Mouse (Mus musculus) megakaryocyte, embryonic 14.5 days (primary cell): ENCODE data around the gene Rasgef1b. TPM values are rescaled to one million over a fixed set of nuclear protein-coding genes. Genes with fewer than 3 reads are reported as not detected.

Source experiments
- H3K27me3 ChIP-seq: replicated peaks from 2 replicates; pipeline ENCODE3; 2012; ENCODE audit warnings: inconsistent platforms
- H3K36me3 ChIP-seq: replicated peaks from 2 replicates; pipeline ENCODE3; 2012; ENCODE audit warnings: low read length, inconsistent platforms, mixed read lengths
- H3K4me1 ChIP-seq: 2 replicates; pipeline ENCODE4 v1.6.1; 2012; ENCODE audit warnings: inconsistent platforms
- H3K4me3 ChIP-seq: replicated peaks from 2 replicates; pipeline ENCODE3; 2012; ENCODE audit warnings: moderate library complexity, mild to moderate bottlenecking, inconsistent platforms
- H3K9me3 ChIP-seq: 2 replicates; pipeline ENCODE4 v1.6.1; 2012; ENCODE audit warnings: inconsistent platforms
- FLI1 ChIP-seq: IDR thresholded peaks from 2 replicates; pipeline ENCODE4 v1.6.1; 2012; ENCODE audit warnings: low read length, inconsistent platforms, mixed read lengths
- GATA1 ChIP-seq: IDR thresholded peaks from 3 replicates; pipeline ENCODE4 v1.6.1; 2012; ENCODE audit warnings: mixed read lengths, low read length, inconsistent platforms, borderline replicate concordance
- polyA plus RNA-seq: library from polyadenylated mRNA; stranded (reverse); fragments of >175 nt; gene quantifications from 2 replicates; pipeline ENCODE4 v1.2.3, GENCODE M21; 2012; ENCODE audit warnings: low replicate concordance; ENCODE audit not compliant: insufficient read depth

Gene Rasgef1b
- polyA plus RNA-seq, 1 experiment: 2.9 TPM

DNA sequence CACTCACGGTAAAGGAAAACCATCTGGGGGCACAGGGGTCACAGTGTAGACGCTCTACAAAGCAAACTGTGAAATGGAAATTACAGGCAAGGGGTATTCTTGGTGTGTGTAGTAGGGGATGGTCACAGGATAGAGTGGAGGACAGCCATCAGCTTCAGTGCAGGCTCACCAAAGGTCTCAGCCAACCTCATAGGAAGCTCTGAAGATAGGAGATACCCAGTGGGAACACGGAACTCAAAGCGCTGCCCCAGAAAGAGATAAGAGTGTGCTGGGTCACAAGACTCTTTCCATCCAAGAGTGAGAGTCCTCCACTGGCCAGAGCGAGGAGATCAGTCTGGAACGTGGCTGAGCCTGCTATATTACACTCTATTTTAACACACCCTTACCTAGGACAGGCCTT lies 166.8 kb downstream of the Rasgef1b start:
- Histone ChIP-seq H3K27me3 (no peaks in the 10 kb centered on the region), H3K36me3 (no peaks in the 10 kb centered on the region), H3K4me3 (peak overlapping the region; percentile 51), H3K4me1 (peaks cover 57% of the 10 kb centered on the region), H3K9me3 (no peaks in the 10 kb centered on the region)
- TF ChIP-seq GATA1: peak; percentile 72; the same call in 2 of the 3 replicates
- TF ChIP-seq FLI1: no peak

- H3K36me3 ChIP-seq: no peaks in the 10 kb centered on the region
- H3K27me3 ChIP-seq: no peaks in the 10 kb centered on the region
- no peak for TF ChIP-seq FLI1
- H3K4me1 ChIP-seq: peaks cover 63% of the 10 kb centered on the region
- no peak overlapping the region for H3K4me3 ChIP-seq
- no peaks in the 10 kb centered on the region for H3K9me3 ChIP-seq
These were observed 169.1 kb downstream of the Rasgef1b start for GRCm38 (mm10) chr5:99559814-99560213.

GRCm38 (mm10) chr5:99558231-99558630 lies 170.6 kb downstream of the Rasgef1b start:
- TF ChIP-seq GATA1 (no peak), FLI1 (no peak)
- Histone ChIP-seq H3K36me3 (no peaks in the 10 kb centered on the region), H3K27me3 (no peaks in the 10 kb centered on the region), H3K9me3 (no peaks in the 10 kb centered on the region), H3K4me1 (peaks cover 53% of the 10 kb centered on the region), H3K4me3 (no peak overlapping the region)

- no peaks in the 10 kb centered on the region for H3K36me3 ChIP-seq
- no peaks in the 10 kb centered on the region for H3K9me3 ChIP-seq
- H3K4me1 ChIP-seq: peaks cover 18% of the 10 kb centered on the region
- H3K27me3 ChIP-seq: no peaks in the 10 kb centered on the region
- TF ChIP-seq GATA1 (no peak), FLI1 (no peak)
- H3K4me3 ChIP-seq: no peak overlapping the region
These were observed 176.2 kb downstream of the Rasgef1b start for GRCm38 (mm10) chr5:99552645-99553044.

DNA sequence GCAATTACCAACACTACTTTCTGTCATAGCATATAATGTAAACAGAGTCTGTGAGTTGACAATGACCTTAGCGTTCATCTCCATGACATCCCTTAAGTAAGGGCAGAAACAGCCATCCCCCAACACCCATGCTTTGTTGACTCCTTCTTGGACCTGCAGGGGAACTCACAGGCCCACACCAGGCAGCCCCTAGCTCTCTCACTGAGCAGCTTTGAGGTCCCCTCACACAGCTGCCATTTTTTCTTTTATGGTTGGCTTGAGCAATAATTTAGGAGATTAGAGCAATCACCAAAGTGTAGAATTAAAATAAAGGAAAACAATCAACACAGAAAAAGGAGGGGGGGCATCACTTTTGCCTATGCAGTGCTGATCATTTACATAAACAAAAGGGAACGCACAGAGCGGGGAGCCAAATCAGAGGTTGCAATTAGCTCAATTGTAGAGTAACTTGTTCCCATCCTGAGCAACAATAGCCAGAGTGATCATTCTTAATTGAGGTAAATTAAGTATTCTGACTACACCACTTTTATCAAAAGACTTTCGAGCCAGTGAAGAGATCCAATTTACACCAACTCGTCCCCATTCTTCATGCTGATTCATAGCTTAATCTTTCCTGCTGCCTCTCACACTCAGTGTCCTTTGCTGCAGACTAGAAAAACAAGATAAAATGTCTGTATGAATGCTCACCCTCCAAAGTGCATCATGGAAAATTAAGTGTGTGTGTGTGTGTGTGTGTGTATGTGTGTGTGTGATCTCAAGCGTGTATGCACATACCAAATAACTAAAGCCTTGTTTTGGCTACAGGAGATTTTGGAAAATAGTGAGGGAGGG lies 184.0 kb downstream of the Rasgef1b start:
- Histone ChIP-seq H3K4me3 (no peak overlapping the region), H3K4me1 (peaks cover 78% of the 10 kb centered on the region), H3K36me3 (no peaks in the 10 kb centered on the region), H3K27me3 (no peaks in the 10 kb centered on the region), H3K9me3 (no peaks in the 10 kb centered on the region)
- no peak for TF ChIP-seq GATA1
- no peak for TF ChIP-seq FLI1

DNA sequence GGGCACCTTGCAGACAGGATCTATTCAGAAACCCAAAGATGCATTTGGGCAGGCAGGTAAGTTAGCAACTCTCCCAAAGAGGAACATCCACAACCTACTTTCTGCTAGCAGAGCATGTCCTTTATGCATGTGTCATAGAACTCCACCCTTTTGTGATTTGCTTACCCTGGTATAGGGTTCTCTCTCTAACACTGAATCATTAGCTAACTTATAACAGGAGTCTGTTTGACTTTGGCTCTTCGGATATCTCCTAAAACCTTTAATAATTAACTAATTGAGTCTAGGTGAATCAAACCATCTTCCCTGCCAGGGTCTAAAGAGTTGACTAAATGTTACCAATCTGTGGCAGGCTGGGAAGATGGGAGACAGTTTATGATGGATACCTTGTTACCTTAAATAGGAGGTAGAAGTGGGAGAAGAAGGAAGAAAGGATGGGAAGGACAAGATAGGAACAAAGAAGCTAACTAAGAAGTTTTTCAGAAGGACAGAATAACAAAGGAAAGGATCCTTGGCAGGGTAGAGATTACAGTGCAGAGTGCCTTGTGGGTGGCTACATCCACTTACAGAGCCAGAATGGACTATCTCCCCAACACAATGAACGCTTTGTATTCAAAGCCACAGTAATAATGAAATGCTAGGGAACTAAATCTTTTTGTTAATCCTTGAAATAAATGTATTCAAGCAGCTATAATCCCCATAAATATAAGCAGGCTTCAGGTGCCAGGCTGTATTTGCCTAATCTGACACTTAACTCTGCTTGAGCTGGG lies 186.7 kb downstream of the Rasgef1b start:
- Histone ChIP-seq H3K4me1 (peaks cover 72% of the 10 kb centered on the region), H3K36me3 (no peaks in the 10 kb centered on the region), H3K9me3 (no peaks in the 10 kb centered on the region; the same call in 1 of the 2 replicates), H3K4me3 (peak overlapping the region; percentile 87), H3K27me3 (peaks cover 2% of the 10 kb centered on the region)
- no peak for TF ChIP-seq FLI1
- no peak for TF ChIP-seq GATA1

GRCm38 (mm10) chr5:99541321-99541895 lies 187.5 kb downstream of the Rasgef1b start:
- no peaks in the 10 kb centered on the region; the same call in 1 of the 2 replicates for H3K9me3 ChIP-seq
- H3K4me1 ChIP-seq: peaks cover 69% of the 10 kb centered on the region
- peak overlapping the region; percentile 87 for H3K4me3 ChIP-seq
- H3K27me3 ChIP-seq: peaks cover 6% of the 10 kb centered on the region
- no peaks in the 10 kb centered on the region for H3K36me3 ChIP-seq
- TF ChIP-seq FLI1: no peak
- TF ChIP-seq GATA1: no peak

DNA sequence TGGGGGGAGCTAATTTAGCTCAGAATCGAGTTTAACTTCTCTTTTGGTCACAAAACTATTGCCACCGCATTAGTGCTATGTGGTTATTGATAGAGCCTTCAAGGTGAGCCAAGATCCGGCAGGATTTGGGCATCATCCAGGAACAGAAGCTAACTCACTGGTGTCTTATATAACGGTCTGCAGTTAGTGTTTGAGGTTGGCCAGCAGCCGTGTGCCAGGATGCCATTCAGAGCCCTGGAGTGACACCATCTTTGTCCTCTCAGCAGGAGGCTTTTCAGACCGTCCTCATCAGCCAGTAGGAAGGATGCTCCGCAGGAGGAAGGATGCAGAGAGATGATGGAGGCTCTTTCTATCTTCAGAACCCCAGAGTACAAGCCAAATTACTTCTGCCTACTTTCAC lies 195.4 kb downstream of the Rasgef1b start:
- TF ChIP-seq GATA1 (no peak), FLI1 (no peak)
- Histone ChIP-seq H3K4me3 (no peak overlapping the region), H3K27me3 (peaks cover 48% of the 10 kb centered on the region), H3K36me3 (no peaks in the 10 kb centered on the region), H3K4me1 (peaks cover 60% of the 10 kb centered on the region), H3K9me3 (no peaks in the 10 kb centered on the region; the same call in 1 of the 2 replicates)

DNA sequence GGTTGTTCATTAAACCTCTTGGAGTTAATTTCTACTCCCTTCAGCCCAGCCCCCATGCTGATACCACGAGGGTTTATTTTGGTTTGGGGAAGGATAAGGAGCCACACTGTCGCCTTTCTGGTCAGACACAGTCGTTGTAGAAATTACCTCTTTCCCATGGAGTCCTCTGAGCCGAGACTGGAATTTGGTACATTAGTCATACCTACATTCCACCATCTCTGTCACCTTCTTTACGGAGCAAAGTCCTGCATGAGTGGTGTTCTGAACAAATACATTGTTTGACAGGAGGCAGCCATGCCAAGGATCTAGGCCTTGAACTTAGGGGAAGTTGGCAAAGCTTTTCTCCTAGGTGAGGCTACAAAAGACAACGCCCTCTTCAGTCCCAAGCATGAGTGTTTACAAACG lies 202.1 kb downstream of the Rasgef1b start:
- no peak overlapping the region for H3K4me3 ChIP-seq
- H3K27me3 ChIP-seq: peaks cover 15% of the 10 kb centered on the region
- no peak for TF ChIP-seq GATA1
- no peak for TF ChIP-seq FLI1
- peaks cover 73% of the 10 kb centered on the region for H3K4me1 ChIP-seq
- no peaks in the 10 kb centered on the region for H3K9me3 ChIP-seq
- H3K36me3 ChIP-seq: no peaks in the 10 kb centered on the region

DNA sequence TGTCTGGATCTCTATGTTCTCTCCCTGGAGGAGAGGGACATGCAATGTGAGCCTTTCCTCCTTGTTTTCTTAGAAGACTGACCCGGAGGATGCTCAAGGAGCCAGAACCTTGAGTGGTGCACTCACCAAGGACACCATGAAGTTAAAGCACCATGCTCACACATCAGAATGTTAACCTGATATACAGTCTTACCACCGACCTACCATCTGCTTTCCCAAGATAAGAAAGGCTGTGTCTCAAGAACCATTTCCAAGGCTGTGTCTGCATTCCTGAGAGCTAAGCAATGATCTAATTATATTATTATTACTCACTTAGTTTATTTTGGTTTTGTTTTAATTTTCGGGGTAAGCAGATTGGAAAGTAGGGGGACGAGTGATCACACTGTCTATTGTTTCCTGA lies 203.2 kb downstream of the Rasgef1b start:
- Histone ChIP-seq H3K9me3 (no peaks in the 10 kb centered on the region), H3K27me3 (peaks cover 5% of the 10 kb centered on the region), H3K4me1 (peaks cover 82% of the 10 kb centered on the region), H3K36me3 (no peaks in the 10 kb centered on the region), H3K4me3 (no peak overlapping the region)
- no peak for TF ChIP-seq FLI1
- no peak for TF ChIP-seq GATA1
